Mouse (Mus musculus): ENCODE measurements around the gene Tmem53. TPM values are rescaled to one million over a fixed set of nuclear protein-coding genes. Genes with fewer than 3 reads are reported as not detected.

Tmem53 gene
- polyA plus RNA-seq, 1 experiment from 2014 or later: 6.9 TPM

GRCm38 (mm10) chr4:117235822-117236221 is 15.9 kb upstream of the Tmem53 start:
- H3K27ac ChIP-seq (ENCODE audit: low read depth, low read length): no peak overlapping the region
- no peaks in the 10 kb centered on the region for H3K9me3 ChIP-seq (ENCODE audit: control insufficient read depth, low read length)
- DNase-seq (ENCODE audit: low spot score) (no peak), ATAC-seq (ENCODE audit: insufficient read depth, low FRiP score, low TSS enrichment) (no peak)
- H3K27me3 ChIP-seq (ENCODE audit: control insufficient read depth, insufficient read depth, low read length): no peaks in the 10 kb centered on the region
- no peaks in the 10 kb centered on the region for H3K36me3 ChIP-seq (ENCODE audit: control insufficient read depth, insufficient read depth, low read length)
- no peak overlapping the region for H3K4me2 ChIP-seq (ENCODE audit: low read depth)
- H3K9ac ChIP-seq (ENCODE audit: low read length): no peak overlapping the region
- no peaks in the 10 kb centered on the region for H3K4me1 ChIP-seq (ENCODE audit: control insufficient read depth, insufficient read depth, low read length)
- no peak overlapping the region for H3K4me3 ChIP-seq (ENCODE audit: low read depth, low read length)
- 70% methylated on average over 4 of the region's 4 CpGs for WGBS

DNA sequence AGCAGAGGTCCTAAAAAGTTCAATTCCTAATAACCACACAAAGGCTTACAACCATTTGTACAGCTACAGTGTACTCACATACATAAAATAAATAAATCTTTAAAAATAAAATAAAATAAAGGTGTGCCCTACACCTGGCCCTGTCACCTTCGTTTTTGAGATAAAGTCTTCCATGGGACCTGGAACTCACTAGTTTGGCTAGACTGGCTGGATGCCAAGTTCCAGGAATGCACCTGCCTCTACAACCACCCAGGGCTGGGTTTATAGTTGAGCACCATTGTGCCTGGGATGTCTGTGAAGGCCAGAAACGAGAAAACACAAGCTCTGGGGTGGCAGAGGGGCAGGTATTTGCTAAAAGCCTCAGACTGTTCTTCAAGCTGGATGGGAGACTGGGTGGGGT is 12.6 kb upstream of the Tmem53 start:
- no peak overlapping the region for H3K27ac ChIP-seq (ENCODE audit: low read depth, low read length)
- H3K27me3 ChIP-seq (ENCODE audit: control insufficient read depth, insufficient read depth, low read length): no peaks in the 10 kb centered on the region
- no peaks in the 10 kb centered on the region for H3K36me3 ChIP-seq (ENCODE audit: control insufficient read depth, insufficient read depth, low read length)
- H3K4me2 ChIP-seq (ENCODE audit: low read depth): no peak overlapping the region
- H3K4me1 ChIP-seq (ENCODE audit: control insufficient read depth, insufficient read depth, low read length): no peaks in the 10 kb centered on the region
- ATAC-seq (ENCODE audit: insufficient read depth, low FRiP score, low TSS enrichment) (no peak), DNase-seq (ENCODE audit: low spot score) (no peak)
- H3K9me3 ChIP-seq (ENCODE audit: control insufficient read depth, low read length): no peaks in the 10 kb centered on the region
- no peak overlapping the region for H3K9ac ChIP-seq (ENCODE audit: low read length)
- 65% methylated on average over 2 of the region's 2 CpGs for WGBS
- no peak overlapping the region for H3K4me3 ChIP-seq (ENCODE audit: low read depth, low read length)

- ATAC-seq (ENCODE audit: insufficient read depth, low FRiP score, low TSS enrichment): no peak
- Histone ChIP-seq H3K4me2 (ENCODE audit: low read depth) (no peak overlapping the region), H3K27ac (ENCODE audit: low read depth, low read length) (no peak overlapping the region), H3K9me3 (ENCODE audit: control insufficient read depth, low read length) (no peaks in the 10 kb centered on the region), H3K36me3 (ENCODE audit: control insufficient read depth, insufficient read depth, low read length) (no peaks in the 10 kb centered on the region), H3K4me1 (ENCODE audit: control insufficient read depth, insufficient read depth, low read length) (no peaks in the 10 kb centered on the region), H3K4me3 (ENCODE audit: low read depth, low read length) (no peak overlapping the region), H3K9ac (ENCODE audit: low read length) (no peak overlapping the region), H3K27me3 (ENCODE audit: control insufficient read depth, insufficient read depth, low read length) (no peaks in the 10 kb centered on the region)
- WGBS: 87% methylated on average over 6 of the region's 6 CpGs
- DNase-seq (ENCODE audit: low spot score): no peak
Measured at GRCm38 (mm10) chr4:117240867-117241266, 10.9 kb upstream of the Tmem53 start.

DNA sequence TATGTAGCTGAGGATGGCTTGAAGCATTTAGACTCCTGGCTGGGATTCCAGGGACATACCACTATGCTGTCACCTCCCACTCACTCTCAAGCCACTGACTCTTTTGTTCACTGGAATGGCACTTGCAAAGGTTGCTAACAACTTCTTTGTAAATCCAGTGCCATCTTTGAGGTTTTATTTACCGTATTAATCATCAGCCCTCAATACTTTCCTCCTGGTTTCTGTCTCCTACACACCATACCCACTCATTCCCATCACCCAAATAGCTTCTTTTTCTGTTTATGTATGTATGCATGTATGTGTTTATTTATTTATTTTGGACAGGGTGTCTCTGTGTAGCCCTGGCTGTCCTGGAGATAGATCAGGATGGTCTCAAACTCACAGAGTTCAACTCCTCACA is 769 bp upstream of the Tmem53 start:
- H3K9ac ChIP-seq (ENCODE audit: low read length): no peak overlapping the region
- ATAC-seq (ENCODE audit: insufficient read depth, low FRiP score, low TSS enrichment): no peak
- no peak for DNase-seq (ENCODE audit: low spot score)
- H3K4me1 ChIP-seq (ENCODE audit: control insufficient read depth, insufficient read depth, low read length): peaks cover 6% of the 10 kb centered on the region
- no peak overlapping the region for H3K27ac ChIP-seq (ENCODE audit: low read depth, low read length)
- no peaks in the 10 kb centered on the region; the same call in 1 of the 2 replicates for H3K27me3 ChIP-seq (ENCODE audit: control insufficient read depth, insufficient read depth, low read length)
- no peaks in the 10 kb centered on the region for H3K9me3 ChIP-seq (ENCODE audit: control insufficient read depth, low read length)
- peak overlapping the region; percentile 59; the same call in 1 of the 2 replicates for H3K4me3 ChIP-seq (ENCODE audit: low read depth, low read length)
- H3K36me3 ChIP-seq (ENCODE audit: control insufficient read depth, insufficient read depth, low read length): no peaks in the 10 kb centered on the region
- 79% methylated on average over 1 of the region's 1 CpGs for WGBS
- H3K4me2 ChIP-seq (ENCODE audit: low read depth): peak overlapping the region; percentile 52; the same call in 1 of the 2 replicates

DNA sequence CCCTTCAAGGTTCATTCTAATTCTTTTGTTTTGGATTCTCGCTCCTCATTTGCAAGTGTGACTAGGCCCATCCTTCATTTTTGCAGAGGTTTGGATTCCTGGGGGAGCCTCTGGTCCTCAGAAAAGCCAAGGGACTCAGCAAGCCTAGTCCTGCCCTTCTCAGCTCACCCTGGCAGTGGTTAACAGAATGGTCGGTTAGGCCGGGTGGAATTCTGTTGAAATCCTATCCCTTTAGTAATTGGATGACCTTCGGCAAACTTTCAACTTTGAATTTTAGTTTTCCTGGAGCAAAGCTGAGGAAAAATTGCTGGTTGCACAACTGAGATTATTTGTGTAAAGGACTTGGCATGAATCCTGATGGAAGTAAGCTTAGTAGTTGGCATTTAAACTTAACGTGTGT is 600 bp downstream of the Tmem53 start:
- Histone ChIP-seq H3K27me3 (ENCODE audit: control insufficient read depth, insufficient read depth, low read length) (no peaks in the 10 kb centered on the region; the same call in 1 of the 2 replicates), H3K36me3 (ENCODE audit: control insufficient read depth, insufficient read depth, low read length) (no peaks in the 10 kb centered on the region), H3K4me1 (ENCODE audit: control insufficient read depth, insufficient read depth, low read length) (peaks cover 6% of the 10 kb centered on the region), H3K27ac (ENCODE audit: low read depth, low read length) (no peak overlapping the region), H3K4me2 (ENCODE audit: low read depth) (peak overlapping the region; percentile 52), H3K9me3 (ENCODE audit: control insufficient read depth, low read length) (no peaks in the 10 kb centered on the region), H3K4me3 (ENCODE audit: low read depth, low read length) (peak overlapping the region; percentile 59), H3K9ac (ENCODE audit: low read length) (peak overlapping the region; percentile 58)
- DNase-seq (ENCODE audit: low spot score): no peak
- 25% methylated on average over 5 of the region's 5 CpGs for WGBS
- ATAC-seq (ENCODE audit: insufficient read depth, low FRiP score, low TSS enrichment): no peak

GRCm38 (mm10) chr4:117252755-117253154 is 1.0 kb downstream of the Tmem53 start:
- Histone ChIP-seq H3K9ac (ENCODE audit: low read length) (no peak overlapping the region), H3K4me3 (ENCODE audit: low read depth, low read length) (no peak overlapping the region), H3K27me3 (ENCODE audit: control insufficient read depth, insufficient read depth, low read length) (no peaks in the 10 kb centered on the region; the same call in 1 of the 2 replicates), H3K36me3 (ENCODE audit: control insufficient read depth, insufficient read depth, low read length) (no peaks in the 10 kb centered on the region), H3K27ac (ENCODE audit: low read depth, low read length) (no peak overlapping the region), H3K4me1 (ENCODE audit: control insufficient read depth, insufficient read depth, low read length) (peaks cover 6% of the 10 kb centered on the region), H3K9me3 (ENCODE audit: control insufficient read depth, low read length) (no peaks in the 10 kb centered on the region), H3K4me2 (ENCODE audit: low read depth) (no peak overlapping the region)
- ATAC-seq (ENCODE audit: insufficient read depth, low FRiP score, low TSS enrichment) (no peak), DNase-seq (ENCODE audit: low spot score) (no peak)
- WGBS: 85% methylated on average over 5 of the region's 5 CpGs

DNA sequence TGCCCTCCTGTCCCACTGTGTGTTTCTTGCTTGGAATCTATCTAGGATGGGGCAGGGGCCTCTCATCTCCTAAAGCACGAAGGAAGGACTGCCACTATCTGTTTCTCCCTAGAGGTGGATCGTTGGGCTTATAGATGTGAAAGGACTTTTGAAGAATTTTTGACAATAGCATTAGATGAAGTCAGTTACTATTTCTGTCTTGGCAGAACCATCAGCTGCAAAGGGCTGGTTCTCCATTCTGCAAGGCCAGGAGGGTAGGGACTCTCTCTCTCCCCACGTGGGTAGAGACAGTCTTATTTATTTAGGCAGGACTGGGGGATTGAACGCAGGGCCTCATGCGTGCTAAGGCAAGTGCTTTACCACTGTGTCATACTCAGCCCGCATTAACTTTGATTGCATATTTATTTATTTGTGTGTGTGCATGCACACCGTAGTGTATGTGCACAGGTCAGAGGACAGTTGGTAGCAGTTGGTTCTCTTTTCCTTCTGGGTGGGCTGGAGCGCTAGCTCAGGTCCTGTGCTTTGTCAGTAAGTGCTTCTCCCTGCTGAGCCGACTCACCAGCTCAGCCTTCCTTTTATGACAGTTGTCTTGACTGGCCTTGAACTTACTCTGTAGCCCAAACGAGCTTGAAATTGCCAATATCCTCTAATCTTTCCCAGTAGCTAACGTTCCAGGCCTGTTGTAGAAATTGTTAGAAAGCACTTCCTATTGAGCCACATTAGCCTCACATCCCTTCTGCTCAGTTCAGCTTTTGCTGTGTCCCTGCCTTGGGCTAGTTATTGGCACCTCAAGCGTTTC is 1.7 kb downstream of the Tmem53 start:
- Histone ChIP-seq H3K9ac (ENCODE audit: low read length) (no peak overlapping the region), H3K27me3 (ENCODE audit: control insufficient read depth, insufficient read depth, low read length) (no peaks in the 10 kb centered on the region; the same call in 1 of the 2 replicates), H3K27ac (ENCODE audit: low read depth, low read length) (no peak overlapping the region), H3K9me3 (ENCODE audit: control insufficient read depth, low read length) (no peaks in the 10 kb centered on the region), H3K36me3 (ENCODE audit: control insufficient read depth, insufficient read depth, low read length) (no peaks in the 10 kb centered on the region), H3K4me3 (ENCODE audit: low read depth, low read length) (no peak overlapping the region), H3K4me2 (ENCODE audit: low read depth) (no peak overlapping the region), H3K4me1 (ENCODE audit: control insufficient read depth, insufficient read depth, low read length) (peaks cover 6% of the 10 kb centered on the region)
- 62% methylated on average over 12 of the region's 12 CpGs for WGBS
- DNase-seq (ENCODE audit: low spot score) (no peak), ATAC-seq (ENCODE audit: insufficient read depth, low FRiP score, low TSS enrichment) (no peak)

GRCm38 (mm10) chr4:117254017-117254627 is 2.4 kb downstream of the Tmem53 start:
- peaks cover 6% of the 10 kb centered on the region for H3K4me1 ChIP-seq (ENCODE audit: control insufficient read depth, insufficient read depth, low read length)
- DNase-seq (ENCODE audit: low spot score) (no peak), ATAC-seq (ENCODE audit: insufficient read depth, low FRiP score, low TSS enrichment) (no peak)
- no peak overlapping the region for H3K9ac ChIP-seq (ENCODE audit: low read length)
- no peaks in the 10 kb centered on the region for H3K9me3 ChIP-seq (ENCODE audit: control insufficient read depth, low read length)
- H3K4me2 ChIP-seq (ENCODE audit: low read depth): no peak overlapping the region
- no peaks in the 10 kb centered on the region for H3K36me3 ChIP-seq (ENCODE audit: control insufficient read depth, insufficient read depth, low read length)
- H3K27ac ChIP-seq (ENCODE audit: low read depth, low read length): no peak overlapping the region
- H3K27me3 ChIP-seq (ENCODE audit: control insufficient read depth, insufficient read depth, low read length): no peaks in the 10 kb centered on the region; the same call in 1 of the 2 replicates
- 67% methylated on average over 5 of the region's 5 CpGs for WGBS
- no peak overlapping the region for H3K4me3 ChIP-seq (ENCODE audit: low read depth, low read length)

GRCm38 (mm10) chr4:117254672-117255071 is 2.9 kb downstream of the Tmem53 start:
- H3K27ac ChIP-seq (ENCODE audit: low read depth, low read length): no peak overlapping the region
- H3K4me1 ChIP-seq (ENCODE audit: control insufficient read depth, insufficient read depth, low read length): peaks cover 6% of the 10 kb centered on the region
- no peak overlapping the region for H3K9ac ChIP-seq (ENCODE audit: low read length)
- no peak overlapping the region for H3K4me2 ChIP-seq (ENCODE audit: low read depth)
- H3K36me3 ChIP-seq (ENCODE audit: control insufficient read depth, insufficient read depth, low read length): no peaks in the 10 kb centered on the region
- no peak overlapping the region for H3K4me3 ChIP-seq (ENCODE audit: low read depth, low read length)
- ATAC-seq (ENCODE audit: insufficient read depth, low FRiP score, low TSS enrichment) (no peak), DNase-seq (ENCODE audit: low spot score) (no peak)
- no peaks in the 10 kb centered on the region; the same call in 1 of the 2 replicates for H3K27me3 ChIP-seq (ENCODE audit: control insufficient read depth, insufficient read depth, low read length)
- WGBS: 42% methylated on average over 6 of the region's 6 CpGs
- H3K9me3 ChIP-seq (ENCODE audit: control insufficient read depth, low read length): no peaks in the 10 kb centered on the region

Measured in neural tube, embryonic 11.5 days (tissue).